Mouse (Mus musculus): ENCODE data around the gene Ropn1l. TPM values are rescaled to one million over a fixed set of nuclear protein-coding genes. Genes with fewer than 3 reads are reported as not detected.
A peak's percentile ranks its signal among the peaks of the same experiment; 100 is the strongest.

Gene Ropn1l
- 2.0 and 2.5 TPM in 2 replicates for polyA plus RNA-seq (2015; fragmentation: Nextera tagmentation; extraction: Ambion mirVana)

GRCm38 (mm10) chr15:31453098-31453916 lies at the start of gene Ropn1l:
Ropn1l (minus strand) TSS chr15:31453737.
- Histone ChIP-seq H3K9ac (ENCODE audit: low read depth, low read length) (peak within 1 kb of the TSS; percentile 84), H3K9me3 (replicated peaks; ENCODE audit: control insufficient read depth, low read length, poor library complexity, severe bottlenecking) (no peaks in the 10 kb centered on the region), H3K4me1 (ENCODE audit: control insufficient read depth, insufficient read depth, low read length) (peaks cover 9% of the 10 kb centered on the region), H3K36me3 (ENCODE audit: control insufficient read depth, insufficient read depth, low read length) (peaks cover 6% of the 10 kb centered on the region; the same call in 1 of the 2 replicates), H3K4me3 (ENCODE audit: low read depth, low read length) (peak within 1 kb of the TSS; percentile 71), H3K4me2 (ENCODE audit: low read length) (peak within 1 kb of the TSS; percentile 77), H3K27me3 (ENCODE audit: control insufficient read depth, insufficient read depth, low read depth, low read length) (no peaks in the 10 kb centered on the region), H3K27ac (ENCODE audit: low read length) (peak within 1 kb of the TSS; percentile 86)
- WGBS, result under 1% methylated on average over 56 of the region's 57 CpGs
- peak; percentile 94 for ATAC-seq

DNA sequence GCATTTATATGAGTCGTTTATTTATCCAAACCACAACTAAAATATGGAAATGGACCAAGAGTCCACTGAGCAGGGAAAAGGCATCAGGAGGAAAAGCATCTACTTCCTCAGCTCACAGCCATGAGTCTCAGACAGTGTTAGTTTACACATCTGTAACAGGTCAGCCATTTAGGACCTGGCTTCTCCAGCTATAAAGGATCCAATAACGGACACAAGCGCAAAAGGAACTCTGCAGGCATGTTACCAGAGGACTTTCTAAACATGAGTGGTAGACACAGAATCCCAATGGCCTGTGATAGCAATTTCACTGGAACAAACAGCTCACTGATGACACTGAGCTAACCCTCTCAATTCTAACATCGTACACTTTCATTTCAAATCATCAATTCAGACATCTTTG lies 49.5 kb upstream of the Ropn1l start:
- H3K36me3 ChIP-seq (ENCODE audit: control insufficient read depth, insufficient read depth, low read length), result peaks cover 10% of the 10 kb centered on the region
- ATAC-seq, result no peak
- WGBS, result 94% methylated on average over 4 of the region's 4 CpGs
- no peak overlapping the region for H3K27ac ChIP-seq (ENCODE audit: low read length)
- no peak overlapping the region for H3K9ac ChIP-seq (ENCODE audit: low read depth, low read length)
- no peaks in the 10 kb centered on the region for H3K9me3 ChIP-seq (replicated peaks; ENCODE audit: control insufficient read depth, low read length, poor library complexity, severe bottlenecking)
- no peaks in the 10 kb centered on the region for H3K4me1 ChIP-seq (ENCODE audit: control insufficient read depth, insufficient read depth, low read length)
- no peak overlapping the region for H3K4me3 ChIP-seq (ENCODE audit: low read depth, low read length)
- H3K27me3 ChIP-seq (ENCODE audit: control insufficient read depth, insufficient read depth, low read depth, low read length), result no peaks in the 10 kb centered on the region
- H3K4me2 ChIP-seq (ENCODE audit: low read length), result no peak overlapping the region

GRCm38 (mm10) chr15:31502313-31502712 lies 48.8 kb upstream of the Ropn1l start:
- 0 out of 2 replicates have a peak, but pooled peaks have one; percentile 45 for ATAC-seq
- Histone ChIP-seq H3K4me2 (ENCODE audit: low read length) (no peak overlapping the region), H3K4me3 (ENCODE audit: low read depth, low read length) (no peak overlapping the region), H3K27ac (ENCODE audit: low read length) (no peak overlapping the region), H3K9ac (ENCODE audit: low read depth, low read length) (no peak overlapping the region), H3K36me3 (ENCODE audit: control insufficient read depth, insufficient read depth, low read length) (peaks cover 13% of the 10 kb centered on the region), H3K9me3 (replicated peaks; ENCODE audit: control insufficient read depth, low read length, poor library complexity, severe bottlenecking) (no peaks in the 10 kb centered on the region), H3K27me3 (ENCODE audit: control insufficient read depth, insufficient read depth, low read depth, low read length) (no peaks in the 10 kb centered on the region), H3K4me1 (ENCODE audit: control insufficient read depth, insufficient read depth, low read length) (no peaks in the 10 kb centered on the region)
- 93% methylated on average over 1 of the region's 1 CpGs for WGBS

DNA sequence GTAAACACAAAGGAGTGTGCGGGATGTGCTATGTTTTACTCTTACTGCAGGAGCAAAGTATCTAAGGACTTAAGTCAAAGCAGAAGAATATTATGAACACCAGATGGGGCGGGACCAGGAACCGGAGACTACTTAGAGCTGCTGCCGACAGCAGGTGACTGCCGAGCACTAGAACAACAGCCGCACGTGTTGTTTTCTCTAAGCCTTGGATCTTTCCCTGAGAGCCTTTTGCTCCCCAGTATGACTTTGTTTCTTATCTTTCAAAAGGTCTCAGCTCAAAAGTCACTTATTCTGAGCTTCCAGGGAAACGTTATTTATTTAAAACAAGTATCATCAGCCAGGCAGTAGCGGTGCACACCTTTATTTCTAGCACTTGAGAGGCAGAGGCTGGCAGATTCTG lies 41.3 kb upstream of the Ropn1l start:
- no peaks in the 10 kb centered on the region for H3K27me3 ChIP-seq (ENCODE audit: control insufficient read depth, insufficient read depth, low read depth, low read length)
- H3K9ac ChIP-seq (ENCODE audit: low read depth, low read length), result no peak overlapping the region
- no peaks in the 10 kb centered on the region for H3K9me3 ChIP-seq (replicated peaks; ENCODE audit: control insufficient read depth, low read length, poor library complexity, severe bottlenecking)
- H3K4me1 ChIP-seq (ENCODE audit: control insufficient read depth, insufficient read depth, low read length), result no peaks in the 10 kb centered on the region
- H3K4me2 ChIP-seq (ENCODE audit: low read length), result no peak overlapping the region
- peaks cover 20% of the 10 kb centered on the region for H3K36me3 ChIP-seq (ENCODE audit: control insufficient read depth, insufficient read depth, low read length)
- no peak overlapping the region for H3K4me3 ChIP-seq (ENCODE audit: low read depth, low read length)
- ATAC-seq, result no peak
- WGBS, result 89% methylated on average over 9 of the region's 9 CpGs
- H3K27ac ChIP-seq (ENCODE audit: low read length), result no peak overlapping the region

- Histone ChIP-seq H3K4me2 (ENCODE audit: low read length) (no peak overlapping the region), H3K36me3 (ENCODE audit: control insufficient read depth, insufficient read depth, low read length) (peaks cover 20% of the 10 kb centered on the region), H3K9me3 (replicated peaks; ENCODE audit: control insufficient read depth, low read length, poor library complexity, severe bottlenecking) (no peaks in the 10 kb centered on the region), H3K4me3 (ENCODE audit: low read depth, low read length) (no peak overlapping the region), H3K9ac (ENCODE audit: low read depth, low read length) (no peak overlapping the region), H3K27me3 (ENCODE audit: control insufficient read depth, insufficient read depth, low read depth, low read length) (no peaks in the 10 kb centered on the region), H3K27ac (ENCODE audit: low read length) (no peak overlapping the region), H3K4me1 (ENCODE audit: control insufficient read depth, insufficient read depth, low read length) (no peaks in the 10 kb centered on the region)
- no peak for ATAC-seq
- 71% methylated on average over 3 of the region's 3 CpGs for WGBS
These were observed 40.8 kb upstream of the Ropn1l start for GRCm38 (mm10) chr15:31494310-31494709.

- Histone ChIP-seq H3K27ac (ENCODE audit: low read length) (no peak overlapping the region), H3K36me3 (ENCODE audit: control insufficient read depth, insufficient read depth, low read length) (peaks cover 7% of the 10 kb centered on the region), H3K4me3 (ENCODE audit: low read depth, low read length) (no peak overlapping the region), H3K4me1 (ENCODE audit: control insufficient read depth, insufficient read depth, low read length) (no peaks in the 10 kb centered on the region), H3K9me3 (replicated peaks; ENCODE audit: control insufficient read depth, low read length, poor library complexity, severe bottlenecking) (no peaks in the 10 kb centered on the region), H3K9ac (ENCODE audit: low read depth, low read length) (no peak overlapping the region), H3K4me2 (ENCODE audit: low read length) (no peak overlapping the region), H3K27me3 (ENCODE audit: control insufficient read depth, insufficient read depth, low read depth, low read length) (no peaks in the 10 kb centered on the region)
- ATAC-seq, result peak; percentile 85
- 4% methylated on average over 2 of the region's 2 CpGs for WGBS
These were observed 33.9 kb upstream of the Ropn1l start for GRCm38 (mm10) chr15:31487407-31487806.

DNA sequence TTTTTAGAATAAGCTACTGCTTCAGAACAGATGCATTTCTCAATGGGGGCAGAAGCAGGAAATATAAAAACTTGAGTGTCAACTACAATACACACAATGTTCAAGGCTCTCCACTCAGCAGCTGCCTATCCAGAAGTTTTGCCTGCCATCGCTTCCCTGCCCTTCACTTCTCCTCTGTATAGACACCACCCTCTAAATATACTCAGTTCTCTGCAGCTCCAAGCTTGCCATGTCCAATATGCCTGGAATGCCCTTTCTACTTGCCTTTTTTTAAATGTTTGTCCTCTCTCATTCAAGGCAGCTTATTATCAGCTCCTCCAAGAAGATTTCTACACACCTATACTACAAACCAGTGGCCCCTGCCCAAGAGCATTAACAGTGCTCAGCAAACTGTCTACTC lies 23.1 kb upstream of the Ropn1l start:
- Histone ChIP-seq H3K9ac (ENCODE audit: low read depth, low read length) (no peak overlapping the region), H3K4me3 (ENCODE audit: low read depth, low read length) (no peak overlapping the region), H3K4me2 (ENCODE audit: low read length) (no peak overlapping the region), H3K9me3 (replicated peaks; ENCODE audit: control insufficient read depth, low read length, poor library complexity, severe bottlenecking) (no peaks in the 10 kb centered on the region), H3K4me1 (ENCODE audit: control insufficient read depth, insufficient read depth, low read length) (no peaks in the 10 kb centered on the region), H3K36me3 (ENCODE audit: control insufficient read depth, insufficient read depth, low read length) (peaks cover 28% of the 10 kb centered on the region; the same call in 1 of the 2 replicates), H3K27ac (ENCODE audit: low read length) (no peak overlapping the region), H3K27me3 (ENCODE audit: control insufficient read depth, insufficient read depth, low read depth, low read length) (no peaks in the 10 kb centered on the region)
- no peak for ATAC-seq
- WGBS, result 100% methylated on average over 1 of the region's 1 CpGs

DNA sequence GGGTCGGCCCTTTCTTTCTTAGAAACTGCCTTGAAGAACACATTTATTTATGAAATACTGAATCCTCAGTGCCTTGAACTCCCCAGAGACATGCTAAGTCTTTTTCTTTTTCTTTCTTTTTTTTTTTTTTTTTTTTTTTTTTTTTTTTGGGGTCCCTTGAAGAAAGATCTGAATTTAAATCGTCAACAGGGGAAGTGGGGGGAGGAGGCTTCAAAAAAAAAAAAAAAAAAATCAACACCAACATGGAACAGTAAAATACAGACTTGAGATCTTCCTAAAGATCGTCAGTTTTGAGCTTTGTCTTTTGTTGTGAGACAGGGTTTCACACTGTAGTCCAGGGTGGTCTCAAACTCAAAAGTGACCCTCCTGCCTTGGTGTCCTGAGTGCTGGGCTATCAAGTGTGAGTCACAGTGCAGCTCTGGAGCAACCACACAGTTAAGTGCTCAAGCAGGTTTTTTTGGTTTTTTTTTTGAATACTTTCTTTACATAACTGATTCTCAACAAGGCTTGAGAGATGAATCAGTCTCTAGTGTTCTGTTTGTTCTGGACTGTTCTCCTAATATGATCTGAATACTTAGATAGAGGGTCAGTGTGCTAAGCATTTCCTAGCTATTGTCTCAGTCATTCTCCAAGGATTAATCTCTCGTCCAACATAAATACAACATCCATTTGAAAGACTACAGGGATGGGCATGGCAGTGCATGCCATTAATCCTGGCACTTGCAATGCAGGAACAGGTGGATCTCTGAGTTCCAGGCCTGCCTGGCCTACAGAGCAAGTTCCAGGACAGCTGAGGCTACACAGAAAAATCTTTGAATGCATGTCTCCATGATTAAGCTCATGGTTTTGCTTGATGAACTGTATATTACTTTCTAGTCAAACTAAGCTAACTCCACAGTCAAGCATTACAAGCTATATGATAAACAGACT lies 19.4 kb upstream of the Ropn1l start:
- no peak overlapping the region for H3K4me3 ChIP-seq (ENCODE audit: low read depth, low read length)
- no peak for ATAC-seq
- no peaks in the 10 kb centered on the region for H3K27me3 ChIP-seq (ENCODE audit: control insufficient read depth, insufficient read depth, low read depth, low read length)
- 65% methylated on average over 4 of the region's 4 CpGs for WGBS
- H3K9me3 ChIP-seq (replicated peaks; ENCODE audit: control insufficient read depth, low read length, poor library complexity, severe bottlenecking), result no peaks in the 10 kb centered on the region
- H3K36me3 ChIP-seq (ENCODE audit: control insufficient read depth, insufficient read depth, low read length), result peaks cover 13% of the 10 kb centered on the region
- H3K4me1 ChIP-seq (ENCODE audit: control insufficient read depth, insufficient read depth, low read length), result no peaks in the 10 kb centered on the region
- H3K4me2 ChIP-seq (ENCODE audit: low read length), result no peak overlapping the region
- no peak overlapping the region for H3K9ac ChIP-seq (ENCODE audit: low read depth, low read length)
- no peak overlapping the region for H3K27ac ChIP-seq (ENCODE audit: low read length)

- no peak for ATAC-seq
- Histone ChIP-seq H3K27me3 (ENCODE audit: control insufficient read depth, insufficient read depth, low read depth, low read length) (no peaks in the 10 kb centered on the region), H3K9ac (ENCODE audit: low read depth, low read length) (no peak overlapping the region), H3K4me2 (ENCODE audit: low read length) (no peak overlapping the region), H3K27ac (ENCODE audit: low read length) (no peak overlapping the region), H3K4me1 (ENCODE audit: control insufficient read depth, insufficient read depth, low read length) (no peaks in the 10 kb centered on the region), H3K36me3 (ENCODE audit: control insufficient read depth, insufficient read depth, low read length) (peaks cover 17% of the 10 kb centered on the region), H3K4me3 (ENCODE audit: low read depth, low read length) (no peak overlapping the region), H3K9me3 (replicated peaks; ENCODE audit: control insufficient read depth, low read length, poor library complexity, severe bottlenecking) (no peaks in the 10 kb centered on the region)
- WGBS, result 92% methylated on average over 4 of the region's 4 CpGs
These were observed 18.0 kb upstream of the Ropn1l start for GRCm38 (mm10) chr15:31471529-31471928.
